Mouse (Mus musculus) ovary, postnatal 14 days (tissue): ENCODE data around the gene Vmn1r120.
"Not testable (repeated sequence)": the region's sequence is repeated elsewhere in the genome, so short reads cannot be mapped to it uniquely, and the experiment has no call there.

Experiments
- DNase-seq: peaks from one replicate; pipeline ENCODE4 v3.0.0; 2022; ENCODE audit warnings: low spot score

The Vmn1r120 gene

GRCm38 (mm10) chr7:21053684-21054083, at the start of gene Vmn1r120:
Vmn1r120 (minus strand) TSS chr7:21053784.
- DNase-seq: not testable (repeated sequence)

- not testable (repeated sequence) for DNase-seq
Observed at GRCm38 (mm10) chr7:21098413-21098812, 44.8 kb upstream of the Vmn1r120 start, which contains the start of gene Vmn1r121. Vmn1r121 (minus strand) TSS chr7:21098513.

GRCm38 (mm10) chr7:21012355-21012754, 41.2 kb downstream of the Vmn1r120 start, which contains the start of gene Vmn1r119:
Vmn1r119 (minus strand) TSS chr7:21012455.
- DNase-seq: not testable (repeated sequence)
